Mouse (Mus musculus) B cell, adult 62 days (primary cell): Measurements from ENCODE around the gene Vwa7. TPM values are rescaled to one million over a fixed set of nuclear protein-coding genes. Genes with fewer than 3 reads are reported as not detected.

Source experiments
- total RNA-seq: library from RNA; stranded (reverse); gene quantifications from 4 replicates; pipeline ENCODE4 v1.2.4, GENCODE M21; 2023

Vwa7 gene
- 0.28 to 0.52 TPM (median 0.30 TPM) in 4 replicates for total RNA-seq

GRCm38 (mm10) chr17:35016376-35016775, at the start of gene Vwa7:
TSS of gene Vwa7 (plus strand) at chr17:35016579.

GRCm38 (mm10) chr17:34969822-34970221, 46.6 kb upstream of the Vwa7 start, which contains the start of gene Gm20481:
TSS of gene Gm20481 (plus strand) at chr17:34969912.

GRCm38 (mm10) chr17:34972069-34972749, 44.2 kb upstream of the Vwa7 start, which contains the start of the genes Hspa1a and Hspa1l:
TSS of gene Hspa1a (minus strand) at chr17:34972156.
TSS of gene Hspa1l (plus strand) at chr17:34972703.

GRCm38 (mm10) chr17:34981690-34982180, 34.6 kb upstream of the Vwa7 start, which contains the start of gene Lsm2:
TSS of gene Lsm2 (plus strand) at chr17:34981862.

GRCm38 (mm10) chr17:35000717-35001451, 15.5 kb upstream of the Vwa7 start, which contains the start of gene Vars:
TSS of gene Vars (plus strand) at chr17:35000987.

GRCm38 (mm10) chr17:35027277-35028068, 11.1 kb downstream of the Vwa7 start, which contains the start of gene Sapcd1:
TSS of gene Sapcd1 (minus strand) at chr17:35028016.

GRCm38 (mm10) chr17:35046681-35047455, 30.5 kb downstream of the Vwa7 start, which contains the start of gene Msh5:
TSS of gene Msh5 (minus strand) at chr17:35046745.

GRCm38 (mm10) chr17:35049561-35050016, 33.2 kb downstream of the Vwa7 start, which contains the start of gene Clic1:
TSS of gene Clic1 (plus strand) at chr17:35049966.

GRCm38 (mm10) chr17:35058911-35059892, 42.8 kb downstream of the Vwa7 start, which contains the start of gene Ddah2:
TSS of gene Ddah2 (plus strand) at chr17:35059035.

GRCm38 (mm10) chr17:35064951-35065947, 48.9 kb downstream of the Vwa7 start, which contains the start of gene Ly6g6c:
TSS of gene Ly6g6c (plus strand) at chr17:35065388.

GRCm38 (mm10) chr17:35066084-35066483, 49.7 kb downstream of the Vwa7 start, which contains the start of gene Mpig6b:
TSS of gene Mpig6b (minus strand) at chr17:35066184.

Other genes starting within 250 kb of the Vwa7 start
- not detected in 4 replicates for gene Cyp21a1, start 212.0 kb upstream of the Vwa7 start, total RNA-seq
- gene Stk19, start 179.6 kb upstream of the Vwa7 start, total RNA-seq, result 70.2 to 78.8 TPM (median 74.6 TPM) in 4 replicates
- 83.3 to 87.2 TPM (median 86.2 TPM) in 4 replicates for gene Dxo, start 179.6 kb upstream of the Vwa7 start, total RNA-seq
- 99.2 to 119 TPM (median 104 TPM) in 4 replicates for gene Skiv2l, start 166.4 kb upstream of the Vwa7 start, total RNA-seq
- 31.6 to 38.4 TPM (median 32.6 TPM) in 4 replicates for gene Nelfe, start 166.2 kb upstream of the Vwa7 start, total RNA-seq
- 0.60 TPM in 1 of 4 replicates, not detected in the others for gene Cfb, start 154.1 kb upstream of the Vwa7 start, total RNA-seq
- gene Zbtb12, start 137.1 kb upstream of the Vwa7 start, total RNA-seq, result 11.5 to 12.8 TPM (median 11.9 TPM) in 4 replicates
- not detected in 4 replicates for gene Gm20547, start 134.5 kb upstream of the Vwa7 start, total RNA-seq
- gene C2, start 118.3 kb upstream of the Vwa7 start, total RNA-seq, result 1.6 to 3.1 TPM (median 3.1 TPM) in 4 replicates
- 145 to 166 TPM (median 150 TPM) in 4 replicates for gene Ehmt2, start 118.1 kb upstream of the Vwa7 start, total RNA-seq
- not detected in 4 replicates for gene Slc44a4, start 102.1 kb upstream of the Vwa7 start, total RNA-seq
- 91.5 to 104 TPM (median 98.0 TPM) in 4 replicates for gene Neu1, start 85.3 kb upstream of the Vwa7 start, total RNA-seq
- gene Hspa1b, start 57.3 kb upstream of the Vwa7 start, total RNA-seq, result 143 to 677 TPM (median 225 TPM) in 4 replicates
- gene Gm20481, start 46.7 kb upstream of the Vwa7 start, total RNA-seq, result 1.1 TPM in 1 of 4 replicates, not detected in the others
- gene Hspa1a, start 44.4 kb upstream of the Vwa7 start, total RNA-seq, result 69.3 to 362 TPM (median 119 TPM) in 4 replicates
- gene Hspa1l, start 43.9 kb upstream of the Vwa7 start, total RNA-seq, result 0.24 to 0.40 TPM in 2 of 4 replicates, not detected in the others
- gene Lsm2, start 34.7 kb upstream of the Vwa7 start, total RNA-seq, result 27.8 to 35.0 TPM (median 28.9 TPM) in 4 replicates
- 237 to 278 TPM (median 258 TPM) in 4 replicates for gene Vars, start 15.6 kb upstream of the Vwa7 start, total RNA-seq
- 3.0 to 6.4 TPM (median 4.1 TPM) in 4 replicates for gene Sapcd1, start 11.4 kb downstream of the Vwa7 start, total RNA-seq
- 8.7 to 15.9 TPM (median 11.2 TPM) in 4 replicates for gene Msh5, start 30.2 kb downstream of the Vwa7 start, total RNA-seq
- gene Clic1, start 33.4 kb downstream of the Vwa7 start, total RNA-seq, result 185 to 195 TPM (median 191 TPM) in 4 replicates
- gene Ddah2, start 42.5 kb downstream of the Vwa7 start, total RNA-seq, result 2.2 to 6.0 TPM (median 4.3 TPM) in 4 replicates
- gene Ly6g6c, start 48.8 kb downstream of the Vwa7 start, total RNA-seq, result not detected in 4 replicates
- not detected in 4 replicates for gene Mpig6b, start 49.6 kb downstream of the Vwa7 start, total RNA-seq
- gene Ly6g6e, start 60.3 kb downstream of the Vwa7 start, total RNA-seq, result not detected in 4 replicates
- gene Ly6g6d, start 61.5 kb downstream of the Vwa7 start, total RNA-seq, result not detected in 4 replicates
- gene Ly6g6f, start 69.0 kb downstream of the Vwa7 start, total RNA-seq, result not detected in 4 replicates
- 72.8 to 85.6 TPM (median 76.5 TPM) in 4 replicates for gene Abhd16a, start 72.7 kb downstream of the Vwa7 start, total RNA-seq
- gene Ly6g5c, start 91.7 kb downstream of the Vwa7 start, total RNA-seq, result not detected in 4 replicates
- gene Ly6g5b, start 98.8 kb downstream of the Vwa7 start, total RNA-seq, result 0.66 to 1.6 TPM (median 1.3 TPM) in 4 replicates
- 19.6 to 24.1 TPM (median 22.1 TPM) in 4 replicates for gene Gpank1, start 104.9 kb downstream of the Vwa7 start, total RNA-seq
- 114 to 130 TPM (median 122 TPM) in 4 replicates for gene Csnk2b, start 105.5 kb downstream of the Vwa7 start, total RNA-seq
- gene D17H6S53E, start 109.8 kb downstream of the Vwa7 start, total RNA-seq, result 12.0 to 17.1 TPM (median 14.5 TPM) in 4 replicates
- 1.2 to 1.6 TPM in 2 of 4 replicates, not detected in the others for gene Apom, start 115.5 kb downstream of the Vwa7 start, total RNA-seq
- gene Bag6, start 118.6 kb downstream of the Vwa7 start, total RNA-seq, result 465 to 496 TPM (median 476 TPM) in 4 replicates
- 337 to 364 TPM (median 345 TPM) in 4 replicates for gene Prrc2a, start 148.3 kb downstream of the Vwa7 start, total RNA-seq
- 2.7 to 6.9 TPM (median 4.0 TPM) in 4 replicates for gene Aif1, start 159.5 kb downstream of the Vwa7 start, total RNA-seq
- gene Lst1, start 171.9 kb downstream of the Vwa7 start, total RNA-seq, result 33.5 to 53.9 TPM (median 46.9 TPM) in 4 replicates
- gene Ltb, start 177.9 kb downstream of the Vwa7 start, total RNA-seq, result 591 to 612 TPM (median 606 TPM) in 4 replicates
- gene Tnf, start 185.4 kb downstream of the Vwa7 start, total RNA-seq, result 9.1 to 13.6 TPM (median 11.4 TPM) in 4 replicates
- gene Lta, start 188.8 kb downstream of the Vwa7 start, total RNA-seq, result 39.2 to 45.1 TPM (median 41.7 TPM) in 4 replicates
- not detected in 4 replicates for gene Gm16181, start 204.3 kb downstream of the Vwa7 start, total RNA-seq
- gene Atp6v1g2, start 217.1 kb downstream of the Vwa7 start, total RNA-seq, result 1.7 to 4.6 TPM (median 2.7 TPM) in 4 replicates
- gene Nfkbil1, start 219.2 kb downstream of the Vwa7 start, total RNA-seq, result 11.2 to 14.6 TPM (median 13.4 TPM) in 4 replicates
- 399 to 443 TPM (median 429 TPM) in 4 replicates for gene Ddx39b, start 225.2 kb downstream of the Vwa7 start, total RNA-seq
- gene H2-D1, start 246.2 kb downstream of the Vwa7 start, total RNA-seq, result 1,754 to 1,882 TPM (median 1,817 TPM) in 4 replicates